Mouse (Mus musculus) induced T-regulatory cell, adult 2 months (primary cell): Measurements from ENCODE around the gene Btc.
A peak's percentile ranks its signal among the peaks of the same experiment; 100 is the strongest.

ENCODE experiments used
- DNase-seq: peaks from one replicate; pipeline ENCODE4 v3.0.0-alpha.2; 2012; ENCODE audit warnings: low read depth

Btc gene

DNA sequence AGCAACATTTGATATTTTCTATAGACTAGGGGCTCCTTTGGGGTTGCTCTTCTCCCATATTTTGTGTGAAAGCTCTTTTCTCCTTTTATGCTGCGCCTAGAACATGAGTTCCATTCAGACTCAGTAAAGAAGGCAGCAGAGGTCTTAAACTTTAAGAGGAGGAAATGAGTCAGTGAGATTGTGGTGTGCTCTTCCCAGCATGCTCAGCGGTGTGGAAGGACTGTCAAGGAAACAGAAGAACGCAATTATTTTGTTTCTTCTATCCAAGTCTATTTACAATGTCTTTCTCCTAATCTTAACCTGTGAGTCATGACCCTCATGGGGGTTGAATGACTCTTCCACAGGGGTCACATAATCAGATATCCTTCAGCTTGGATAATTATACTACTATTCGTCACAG, 82.4 kb downstream of the Btc start:
- DNase-seq: no peak

- DNase-seq: no peak
These were observed 88.8 kb downstream of the Btc start for GRCm38 (mm10) chr5:91313971-91314370.

DNA sequence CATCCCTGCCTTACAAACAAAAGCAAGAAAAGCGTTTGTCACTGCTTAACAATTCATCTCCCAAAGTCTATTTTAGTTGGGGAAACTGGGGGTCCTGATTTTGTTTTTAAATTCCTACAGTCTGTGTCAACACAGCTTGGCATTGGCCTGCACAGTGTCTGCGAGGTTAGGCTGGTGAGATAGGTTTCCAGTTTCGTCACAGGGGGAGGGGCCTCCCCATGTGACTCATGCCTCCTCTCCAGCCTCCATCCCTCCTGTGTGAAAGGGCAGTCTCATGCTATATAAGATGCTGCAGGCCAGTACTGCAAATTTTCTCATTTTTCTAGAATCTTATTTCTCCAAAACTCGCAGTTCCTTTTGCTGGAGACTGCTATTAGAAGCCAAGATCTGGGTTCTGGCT, 91.0 kb downstream of the Btc start:
- no peak for DNase-seq

GRCm38 (mm10) chr5:91308576-91308975, 94.2 kb downstream of the Btc start:
- no peak for DNase-seq

- peak; percentile 56 for DNase-seq
These were observed 94.9 kb downstream of the Btc start for GRCm38 (mm10) chr5:91307907-91308306.
